Mouse (Mus musculus) CD4-positive, CD25-positive, alpha-beta regulatory T cell, adult 2 months (primary cell): Measurements from ENCODE around the gene Acacb.

Source experiments
- DNase-seq: peaks from one replicate; pipeline ENCODE4 v3.0.0-alpha.2; 2012; ENCODE audit warnings: low read depth, low spot score

Acacb gene

DNA sequence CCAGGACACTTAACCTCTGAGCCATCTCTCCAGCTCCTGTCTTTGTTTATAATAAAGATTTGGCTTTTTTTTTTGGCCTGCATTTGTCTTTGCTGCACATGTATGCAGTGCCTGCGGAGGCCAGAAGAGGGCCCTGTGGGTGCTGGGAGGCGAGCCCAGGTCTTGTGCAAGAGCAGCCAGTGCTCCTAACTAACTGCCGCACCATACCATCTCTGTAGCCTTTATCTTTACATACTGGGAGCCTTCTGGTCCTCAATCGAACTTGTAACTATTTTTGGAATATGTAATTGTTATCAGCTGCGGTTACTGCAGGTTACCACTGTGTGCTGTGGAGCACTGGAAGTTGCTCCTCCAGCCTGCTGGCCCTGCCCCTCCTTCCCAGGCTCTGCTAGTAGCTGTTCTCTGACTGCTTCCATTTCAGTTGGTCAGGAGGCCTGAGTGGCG lies 12.2 kb upstream of the Acacb start:
- peak; percentile 43 for DNase-seq

DNA sequence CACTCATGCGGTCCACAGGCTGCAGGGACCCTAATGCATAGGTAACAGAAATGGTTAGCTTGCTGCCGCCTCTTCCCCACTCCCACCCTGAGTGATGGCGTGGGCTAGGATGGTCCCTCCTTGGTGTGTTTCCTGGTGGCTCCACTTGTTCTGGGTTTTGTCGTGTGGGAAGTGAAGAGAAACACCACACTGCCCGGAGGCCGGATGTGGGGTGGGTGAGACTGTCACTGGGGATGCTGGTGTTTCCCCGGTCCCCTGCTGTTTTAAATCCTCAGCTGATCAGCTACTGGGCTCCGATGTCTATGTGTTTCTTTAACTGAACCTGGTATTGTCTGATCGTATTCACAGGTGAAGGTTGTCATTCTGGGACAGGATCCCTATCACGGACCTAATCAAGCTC lies 10.8 kb upstream of the Acacb start:
- peak; percentile 56 for DNase-seq

DNA sequence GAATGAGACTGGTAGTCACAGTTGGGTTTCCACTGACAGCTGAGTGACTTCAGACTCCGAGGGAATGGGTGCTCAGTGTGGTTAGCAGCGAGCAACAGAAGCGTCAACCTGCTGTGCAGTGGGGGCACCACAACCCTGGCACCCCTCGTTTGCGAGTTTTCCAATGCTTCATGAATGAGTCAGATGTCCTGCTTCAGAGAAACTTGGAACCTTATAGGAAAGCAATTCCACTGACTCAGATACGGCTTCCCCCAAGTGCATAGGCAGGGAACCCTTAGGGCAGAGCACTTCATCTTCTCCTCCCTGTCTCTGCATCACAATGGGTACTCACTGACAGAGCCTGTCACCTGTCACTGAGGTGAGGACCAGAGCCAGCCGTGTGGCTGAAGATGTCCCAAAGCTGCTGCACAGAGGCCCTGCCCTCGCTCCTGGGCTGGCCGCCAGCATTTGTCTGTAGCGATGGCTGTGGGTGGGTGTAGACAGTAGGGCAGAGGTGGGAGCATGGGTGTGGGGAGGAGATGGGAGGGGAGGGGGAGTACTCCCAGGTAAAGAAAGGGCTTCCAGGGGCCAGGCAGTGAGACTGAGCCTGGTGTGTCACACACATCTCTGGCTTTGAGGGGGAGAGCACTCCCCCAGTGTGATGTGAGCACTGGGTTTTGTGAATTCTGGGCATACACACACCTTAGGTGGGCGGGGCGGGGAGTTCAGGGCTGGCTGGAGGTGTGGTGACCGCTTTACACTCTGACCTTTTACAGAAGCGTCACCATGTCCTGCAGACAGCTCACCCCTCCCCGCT lies 8.7 kb upstream of the Acacb start:
- no peak for DNase-seq

DNA sequence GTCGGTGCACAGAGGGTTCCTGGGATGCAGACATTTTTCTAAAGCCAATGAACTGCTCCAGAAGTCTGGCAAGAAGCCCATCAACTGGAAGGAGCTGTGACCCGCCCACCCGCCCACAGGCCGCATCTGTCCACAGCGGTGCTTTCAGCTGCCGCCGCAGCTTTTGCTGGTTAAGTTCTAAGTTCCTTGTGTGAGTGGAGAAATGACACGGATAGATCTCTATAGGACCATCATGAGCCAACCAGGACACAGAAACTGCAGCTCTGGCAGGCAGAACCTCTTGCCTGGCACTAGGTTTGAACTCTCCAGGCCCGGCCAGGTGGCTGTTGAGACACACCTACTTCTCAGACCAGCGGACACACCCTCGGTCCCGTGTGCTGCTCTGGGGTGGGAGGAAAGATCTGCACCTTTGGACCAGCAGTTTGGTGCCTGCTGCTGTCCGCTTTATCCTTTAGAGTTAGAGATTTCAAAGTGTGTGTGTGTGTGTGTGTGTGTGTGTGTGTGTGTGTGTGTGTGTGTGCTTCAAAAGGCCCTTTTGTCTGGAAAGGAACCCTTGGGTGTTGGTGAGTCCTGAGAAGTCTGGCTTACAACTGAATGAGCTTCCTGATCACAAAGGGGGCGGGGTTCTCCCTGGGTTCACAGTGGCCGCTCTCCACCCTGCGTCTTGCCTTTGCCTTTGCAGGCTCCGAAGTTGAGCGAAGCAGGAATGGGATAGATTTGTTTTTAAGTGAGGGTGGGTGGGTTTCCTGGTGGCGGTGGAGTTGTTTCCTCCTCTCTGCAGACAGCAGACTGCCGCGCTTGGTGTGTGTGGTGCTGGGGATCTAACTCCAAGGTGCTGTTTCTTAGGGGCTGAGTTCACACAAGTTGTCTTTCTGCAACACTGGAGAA lies 7.8 kb upstream of the Acacb start:
- no peak for DNase-seq

DNA sequence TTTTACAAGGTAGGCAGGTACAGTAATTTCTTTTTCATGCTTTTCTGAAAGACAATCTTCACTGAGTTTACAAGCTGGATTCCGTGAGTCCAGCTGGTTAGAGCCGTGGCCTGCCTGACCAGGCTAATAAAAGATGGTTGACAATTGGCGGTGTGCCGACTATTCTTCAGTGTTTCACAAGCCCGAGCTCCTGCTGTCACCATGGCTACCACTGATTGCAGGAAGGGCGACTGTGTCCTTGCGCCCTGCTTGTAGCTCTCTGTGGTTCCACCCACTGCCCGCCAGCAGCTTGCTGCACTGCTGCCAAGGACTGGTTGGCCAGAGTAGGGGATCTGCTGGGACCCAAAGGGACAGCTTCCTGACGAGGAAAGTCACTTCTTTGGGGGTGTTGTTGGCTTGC lies 7.2 kb upstream of the Acacb start:
- no peak for DNase-seq

DNA sequence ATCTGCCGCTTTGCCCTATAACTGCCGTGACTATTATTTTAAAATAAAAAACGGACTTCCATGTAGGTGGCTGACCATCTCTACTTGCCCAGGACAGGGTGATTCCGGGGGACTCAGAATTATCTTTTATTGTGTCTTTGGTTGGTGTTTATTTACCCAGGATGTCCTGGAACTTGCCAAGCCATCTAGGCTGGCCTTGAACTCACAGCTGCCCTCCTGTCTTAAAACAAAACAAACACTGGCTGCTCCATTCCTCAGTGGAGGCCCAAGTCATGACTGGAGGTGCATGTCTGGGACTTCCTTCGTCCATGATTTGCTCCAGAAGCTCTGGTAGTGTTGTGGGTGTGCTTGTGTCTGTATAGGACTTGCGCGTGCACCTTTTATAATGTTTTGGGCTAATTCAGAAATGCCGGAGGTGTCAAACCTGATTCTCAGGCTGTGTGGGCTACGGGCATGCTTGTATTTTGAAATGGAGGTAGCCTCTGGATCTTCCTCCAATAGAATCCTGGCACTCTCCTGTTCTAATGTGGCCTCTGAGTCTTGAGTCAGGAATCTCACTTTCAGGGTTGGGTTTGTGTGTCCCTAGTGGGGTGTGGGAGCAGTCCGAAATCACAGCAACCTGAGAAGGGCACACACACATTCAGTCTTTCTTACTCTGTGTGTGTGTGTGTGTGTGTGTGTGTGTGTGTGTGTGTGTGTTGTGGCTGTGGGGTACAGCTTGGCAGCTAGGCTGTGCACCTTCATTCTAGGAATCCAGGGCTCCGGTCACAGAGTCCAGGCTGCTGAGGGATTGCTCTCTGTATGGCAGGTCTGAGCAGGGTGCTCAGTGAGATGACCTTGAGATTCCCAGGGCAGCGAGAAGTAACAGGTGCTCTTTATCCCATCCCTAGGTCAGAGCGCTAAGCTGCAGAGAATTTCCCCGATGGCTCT lies 973 bp downstream of the Acacb start:
- DNase-seq, result no peak

DNA sequence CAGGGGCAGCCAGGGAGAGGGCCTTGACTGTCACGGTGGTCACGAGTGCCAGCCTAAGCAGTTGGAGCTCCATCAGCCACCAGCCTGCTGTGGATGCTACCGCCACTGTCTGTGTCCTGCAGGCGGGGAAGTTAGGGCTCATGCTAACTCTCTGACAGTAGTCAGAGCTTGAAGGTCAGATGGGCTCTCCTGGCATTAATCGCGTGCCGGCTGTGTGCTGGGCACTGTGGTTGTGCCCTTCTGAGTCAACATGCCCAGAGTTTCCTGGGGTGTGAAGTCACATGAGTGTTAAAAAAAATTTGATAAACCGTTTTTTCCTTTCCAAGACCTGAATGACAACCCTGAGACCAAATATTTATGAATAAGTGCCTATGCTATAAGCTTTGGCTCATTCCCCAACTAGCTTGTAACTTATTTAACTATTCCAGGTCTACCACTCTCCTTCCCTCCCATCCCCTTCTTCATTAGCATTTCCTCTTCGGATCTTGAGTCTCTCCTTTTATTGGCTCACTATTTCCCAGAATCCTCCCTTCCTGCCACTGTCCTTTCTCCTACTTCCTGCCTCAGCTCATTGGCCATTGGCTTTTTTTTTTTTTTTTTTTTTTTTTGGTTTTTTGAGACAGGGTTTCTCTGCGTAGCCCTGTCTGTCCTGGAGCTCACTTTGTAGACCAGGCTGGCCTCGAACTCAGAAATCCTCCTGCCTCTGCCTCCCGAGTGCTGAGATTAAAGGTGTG lies 6.2 kb downstream of the Acacb start:
- DNase-seq, result no peak

DNA sequence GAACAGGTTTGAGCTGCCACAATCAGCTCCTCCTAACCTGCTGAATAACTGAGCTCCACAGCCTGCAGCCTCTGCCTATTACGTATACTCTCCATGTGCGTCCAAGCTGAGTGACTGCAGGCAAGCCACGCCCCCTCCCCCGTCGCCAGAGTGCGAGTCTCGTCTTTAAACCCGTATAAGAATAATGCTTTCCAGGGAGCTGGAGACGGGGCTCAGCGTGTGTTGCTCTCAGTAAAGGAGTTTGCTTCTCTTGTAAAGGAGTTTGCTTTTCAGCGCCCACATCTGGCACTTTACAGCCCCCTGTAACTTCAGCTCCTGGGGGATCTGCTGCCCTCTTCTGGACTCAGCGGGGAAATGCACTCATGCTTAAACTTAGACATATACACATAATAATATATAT lies 7.2 kb downstream of the Acacb start:
- peak; percentile 11 for DNase-seq

DNA sequence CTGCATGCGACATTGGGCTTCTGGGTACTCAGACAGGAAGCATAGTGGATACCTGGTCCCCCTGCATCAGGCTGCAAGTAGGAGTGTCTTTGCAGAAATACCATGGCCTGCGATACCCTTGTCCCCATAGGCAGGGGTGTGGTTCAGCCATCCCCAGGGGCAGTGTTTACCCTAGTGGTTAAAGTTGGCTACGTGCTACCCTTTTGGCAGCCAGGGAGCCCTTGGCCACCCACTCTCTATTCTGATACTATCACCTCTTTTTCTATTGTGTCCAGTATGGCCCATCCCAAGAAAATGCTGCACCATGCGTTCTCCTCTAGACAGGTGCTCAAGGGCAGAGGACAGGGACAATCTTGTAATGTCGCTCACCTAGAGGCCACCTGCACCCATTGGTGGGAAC lies 8.4 kb downstream of the Acacb start:
- DNase-seq, result no peak

DNA sequence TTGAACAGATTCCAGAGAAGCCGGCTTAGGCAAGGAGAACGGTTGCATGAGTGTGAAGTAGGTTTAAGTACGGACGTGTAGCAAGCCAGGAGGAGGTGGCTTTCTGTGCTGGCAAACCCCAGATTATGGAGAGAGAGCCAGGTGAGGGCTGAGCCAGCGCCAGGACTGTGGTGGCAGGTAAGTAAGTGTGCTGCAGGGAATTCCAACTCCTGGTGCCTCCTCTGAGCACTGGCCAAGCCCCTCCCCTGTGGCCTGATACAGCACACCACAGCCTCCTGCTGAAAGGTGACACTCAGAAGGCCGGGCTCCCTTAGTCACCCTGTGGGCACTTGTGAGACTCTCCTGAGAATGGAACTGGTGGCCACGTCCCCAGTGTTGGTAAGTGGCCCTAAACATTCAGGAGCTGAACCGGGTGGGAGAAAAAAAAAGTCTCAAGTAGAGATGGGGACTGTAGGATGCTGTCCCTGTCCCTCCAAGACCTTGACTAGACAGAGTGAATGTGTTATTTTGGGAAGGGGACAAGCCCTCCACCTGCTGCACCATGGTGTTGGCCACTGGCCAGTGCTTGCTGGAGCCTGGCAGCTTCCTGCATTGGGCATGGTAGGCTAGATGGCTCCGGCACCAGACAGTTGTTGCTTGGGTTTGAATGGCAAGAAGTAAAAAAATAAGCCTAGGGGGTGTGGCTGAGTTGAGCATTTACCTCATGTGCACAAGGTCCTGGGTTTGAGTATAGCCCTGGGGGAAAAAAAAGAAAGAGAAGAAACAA lies 9.0 kb downstream of the Acacb start:
- DNase-seq, result no peak

DNA sequence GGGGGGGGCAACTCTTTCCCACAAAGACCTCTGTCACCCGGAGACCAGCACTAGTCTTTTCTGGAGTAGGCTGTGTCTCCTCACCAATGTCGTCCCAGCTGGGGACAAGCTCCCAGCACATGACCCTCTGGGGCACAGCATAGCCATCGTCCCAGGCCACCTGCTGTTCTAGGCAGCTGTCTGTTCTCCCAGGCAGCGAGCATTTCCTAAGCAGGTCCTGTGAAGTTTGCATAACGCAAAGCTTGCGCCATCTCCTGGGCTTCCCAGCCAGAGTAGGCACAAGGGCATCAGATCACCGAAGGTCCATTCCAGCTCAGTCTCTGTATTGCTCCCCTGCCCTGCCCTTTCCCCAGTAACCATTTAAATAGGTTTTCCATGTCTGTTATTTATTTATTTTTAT lies 10.9 kb downstream of the Acacb start:
- no peak for DNase-seq

DNA sequence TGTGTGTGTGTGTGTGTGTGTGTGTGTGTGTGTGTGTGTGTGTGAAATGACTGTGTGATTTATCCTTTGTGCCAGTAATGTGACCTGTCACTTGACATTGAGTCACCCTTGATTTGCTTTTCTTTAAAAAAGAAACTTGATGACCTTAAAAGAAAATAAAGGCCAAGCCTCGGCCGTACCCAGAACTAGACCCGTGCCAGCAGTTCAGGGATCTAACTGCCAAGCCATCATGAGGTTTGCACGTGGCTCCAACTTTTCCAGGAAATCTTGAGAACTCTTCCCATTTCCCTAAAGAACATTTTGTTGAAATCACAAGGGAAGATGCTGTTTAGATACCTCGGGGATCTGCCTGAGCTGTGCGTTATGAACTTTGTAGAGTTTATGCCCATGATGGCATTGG lies 15.1 kb downstream of the Acacb start:
- DNase-seq, result no peak

DNA sequence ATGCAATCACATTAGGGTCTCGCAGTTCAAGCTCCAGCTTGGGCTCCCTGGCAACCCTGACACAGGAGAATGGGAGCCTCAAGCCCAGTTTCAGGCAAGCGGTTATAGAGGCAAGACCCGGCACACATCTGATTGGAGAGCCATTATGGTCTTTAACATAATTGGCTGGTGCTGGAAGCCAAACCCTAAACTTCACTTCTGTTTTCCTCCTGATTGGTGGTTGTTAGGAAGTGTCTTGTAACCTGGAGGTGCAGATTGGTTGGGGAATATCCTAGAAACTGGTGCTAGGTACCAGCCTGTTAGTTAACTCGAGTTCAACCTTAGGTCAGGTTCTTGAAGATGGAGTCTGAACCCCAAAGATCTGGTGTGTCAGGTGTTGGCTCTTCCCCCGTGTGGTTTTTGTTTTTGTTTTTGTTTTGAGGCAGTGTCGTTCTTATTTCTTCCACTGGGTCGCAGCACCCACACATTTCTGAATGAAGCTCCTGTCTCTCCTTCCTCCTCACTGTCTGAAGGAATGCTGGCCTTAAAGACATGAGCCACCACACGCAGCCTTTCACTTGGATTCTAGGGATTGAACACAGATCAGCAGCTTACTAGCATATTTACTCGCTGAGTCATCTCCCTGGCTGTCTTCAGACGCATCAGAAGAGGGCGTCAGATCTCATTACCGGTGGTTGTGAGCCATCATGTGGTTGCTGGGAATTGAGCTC lies 15.9 kb downstream of the Acacb start:
- no peak for DNase-seq

DNA sequence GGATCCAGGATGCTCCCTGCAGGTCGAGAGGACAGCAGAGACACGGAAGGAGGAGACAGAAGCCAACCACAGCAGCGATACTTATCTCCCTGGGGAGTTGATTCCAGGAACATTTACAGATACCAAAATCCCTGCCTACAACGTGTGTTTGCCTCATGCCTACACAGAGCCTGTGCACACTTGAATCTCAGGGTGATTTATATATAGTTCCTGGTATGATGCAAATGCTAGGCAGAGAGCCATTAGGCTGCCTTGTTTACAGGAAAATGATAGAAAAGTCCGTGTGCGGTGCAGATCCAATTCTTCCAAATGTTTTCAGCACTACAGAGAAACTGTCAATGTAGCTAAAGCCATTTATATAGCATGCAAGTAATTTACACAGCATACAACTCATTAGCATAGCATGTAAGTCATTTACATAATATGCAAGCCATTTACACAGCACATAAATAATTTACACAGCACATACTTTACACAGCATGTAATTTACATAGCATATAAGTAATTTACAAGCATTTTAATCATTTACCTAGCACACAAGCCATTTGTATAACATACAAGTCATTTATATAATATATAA lies 16.9 kb downstream of the Acacb start:
- DNase-seq, result no peak

DNA sequence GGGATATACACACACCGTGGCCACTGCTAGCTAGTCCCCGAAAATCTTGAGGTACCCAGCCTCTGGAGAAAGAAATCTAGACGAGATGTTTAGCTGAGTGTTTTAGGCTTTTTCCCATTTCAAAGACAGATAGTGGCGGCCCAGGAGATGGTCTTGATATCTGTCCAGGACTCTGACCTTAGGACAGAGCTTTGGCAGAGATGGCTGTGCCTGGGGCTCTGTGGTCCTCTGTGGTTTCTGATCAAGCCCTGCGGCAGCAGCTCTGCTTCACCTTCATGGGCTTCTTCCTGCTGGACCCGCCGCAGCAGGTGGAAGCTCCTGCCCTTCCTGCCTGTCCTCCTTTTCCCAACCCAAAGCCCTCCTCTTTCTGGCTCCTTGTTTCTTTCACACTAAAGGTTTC lies 24.0 kb downstream of the Acacb start:
- DNase-seq, result no peak

DNA sequence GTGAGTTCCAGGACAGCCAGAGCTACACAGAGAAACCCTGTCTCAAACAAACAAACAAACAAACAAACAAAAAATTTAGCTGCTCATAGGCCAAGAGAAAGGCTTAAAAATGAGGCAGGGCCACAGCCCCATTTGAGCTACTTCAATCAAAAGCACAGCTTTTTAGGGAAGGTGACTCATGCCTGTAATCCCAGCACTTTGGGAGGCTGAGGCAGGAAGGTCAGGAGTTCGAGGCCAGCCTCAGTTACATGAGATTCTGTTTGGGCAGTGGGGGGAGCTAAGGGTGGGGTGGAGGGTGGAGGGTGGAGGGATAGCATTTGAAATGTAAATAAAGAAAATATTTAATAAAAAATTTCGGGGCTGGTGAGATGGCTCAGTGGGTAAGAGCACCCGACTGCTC lies 26.6 kb downstream of the Acacb start:
- peak; percentile 30 for DNase-seq

DNA sequence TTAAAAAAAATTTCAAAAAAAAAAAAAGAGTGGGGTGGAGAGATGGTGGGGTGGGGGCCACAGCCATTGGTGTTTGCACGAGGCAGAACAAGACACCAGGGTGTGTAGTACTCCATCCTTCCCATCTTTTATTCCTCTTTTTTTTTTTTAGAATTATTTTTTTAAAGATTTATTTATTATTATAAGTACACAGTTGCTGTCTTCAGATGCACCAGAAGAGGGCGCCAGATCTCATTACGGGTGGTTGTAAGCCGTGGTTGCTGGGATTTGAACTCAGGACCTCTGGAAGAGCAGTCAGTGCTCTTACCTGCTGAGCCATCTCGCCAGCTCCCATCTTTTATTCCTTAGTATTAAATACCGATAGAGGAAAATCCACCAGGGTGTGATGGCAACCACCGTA lies 27.1 kb downstream of the Acacb start:
- DNase-seq, result no peak

DNA sequence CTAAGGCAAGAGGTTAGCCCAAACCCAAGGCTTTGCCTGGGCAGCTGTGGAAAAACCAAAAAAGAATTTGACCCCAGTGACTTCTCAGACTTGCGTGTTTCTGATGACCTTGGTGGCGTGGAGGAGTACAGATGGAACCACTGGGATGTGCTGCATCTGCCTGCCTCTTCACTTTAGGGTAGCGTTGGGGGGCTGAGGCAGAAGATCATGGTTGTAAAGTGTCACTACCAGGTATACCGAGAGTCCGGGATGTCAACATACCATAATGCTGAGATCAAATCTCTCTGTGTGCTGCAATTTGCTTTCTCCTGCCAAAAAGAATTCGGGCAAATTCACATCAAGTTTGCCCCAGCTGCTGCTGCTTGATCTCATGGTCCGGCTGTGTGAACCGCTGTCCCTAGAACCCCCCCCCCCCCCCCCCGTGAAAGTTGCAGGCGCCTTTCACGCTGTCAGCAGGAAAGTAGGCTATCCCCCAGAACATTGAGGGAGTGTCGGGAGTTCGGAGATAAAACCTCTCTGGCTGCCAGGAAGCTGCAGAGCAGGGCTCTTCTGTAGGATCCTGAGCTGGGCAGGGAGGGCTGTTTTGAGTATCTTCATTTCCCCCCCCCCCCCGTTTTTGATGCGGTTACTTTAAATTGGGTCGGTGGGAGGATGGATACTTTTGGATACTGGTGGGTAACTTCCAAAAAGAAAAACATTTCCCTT lies 27.7 kb downstream of the Acacb start:
- DNase-seq, result no peak

DNA sequence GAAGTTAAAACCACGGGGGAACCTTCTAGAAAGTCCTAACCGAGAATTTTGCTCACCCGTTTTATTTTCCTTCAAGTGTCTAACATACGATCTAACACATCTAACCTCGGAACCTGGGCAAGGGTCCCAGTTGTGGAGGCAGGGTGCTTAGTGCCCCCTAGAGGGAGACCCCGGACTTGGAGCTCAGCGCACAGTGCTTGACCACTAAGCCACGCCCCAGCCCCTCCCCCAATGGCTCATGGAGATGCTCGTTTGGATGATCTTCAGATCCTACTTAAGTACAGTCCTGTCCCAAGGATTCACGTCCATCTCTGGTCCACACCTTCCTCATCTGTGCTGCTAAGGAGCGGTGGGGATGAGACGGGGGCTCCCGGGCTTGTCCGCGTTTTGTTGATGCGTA lies 28.3 kb downstream of the Acacb start:
- peak; percentile 47 for DNase-seq
